Mouse (Mus musculus): ENCODE measurements at regions not wholly inside any gene's neighbourhood (a gene's known extent, or its start where the extent isn't known, plus 50 kb on each side); places are given as distances from the start of the nearest gene placed in this dataset.

GRCm38 (mm10) chr13:47869670-47870532 lies 391.1 kb upstream of the Id4 start:
- dilution Hi-C loops (cut with MboI; ENCODE audit: extremely low pct_ligation_motif_present, extremely low pct_unique_long_range_greater_than_20kb, low sequenced_read_pairs), result no loop called here
- H3K9me3 ChIP-seq (replicated peaks; ENCODE audit: low read length), result peaks cover 58% of the 10 kb centered on the region
- TF ChIP-seq BHLHE40 (IDR thresholded peaks at IDR 0.05; ENCODE audit: low read depth, low read length), result no peak
- TF ChIP-seq ETS1 (conservative IDR thresholded peaks at IDR 0.05; ENCODE audit: low read depth, low read length), result no peak
- TF ChIP-seq MYC (IDR thresholded peaks at IDR 0.05; ENCODE audit: low read depth, low read length), result no peak
- TF ChIP-seq NELFE (IDR thresholded peaks at IDR 0.05; ENCODE audit: low read depth, low read length), result no peak
- TF ChIP-seq KAT2A (IDR thresholded peaks at IDR 0.05; ENCODE audit: insufficient replicate concordance, low read length), result no peak
- no peak for TF ChIP-seq CHD2 (IDR thresholded peaks at IDR 0.05; ENCODE audit: low read length)
- no peak for TF ChIP-seq RAD21 (IDR thresholded peaks at IDR 0.05; ENCODE audit: low read depth, low read length)

GRCm38 (mm10) chr13:47872645-47873044 lies 388.4 kb upstream of the Id4 start:
- in situ Hi-C loops (cut with MboI; ENCODE audit: low pct_ligation_motif_present, low pct_unique_long_range_greater_than_20kb, low sequenced_read_pairs) (no loop called here), dilution Hi-C loops (cut with MboI; ENCODE audit: extremely low pct_ligation_motif_present, extremely low pct_unique_long_range_greater_than_20kb, low sequenced_read_pairs) (no loop called here)
- Histone ChIP-seq H3K27ac (ENCODE audit: insufficient read depth, low read depth) (no peak overlapping the region), H3K9ac (ENCODE audit: insufficient read depth, low read depth) (no peak overlapping the region), H3K36me3 (replicated peaks in 1 of 2; ENCODE audit: control insufficient read depth in 1 of 2, insufficient read depth in 1 of 2, low read length in 1 of 2) (no peaks in the 10 kb centered on the region), H3K79me2 (replicated peaks; ENCODE audit: control insufficient read depth, extremely low read depth, insufficient read depth, poor library complexity, severe bottlenecking) (no peaks in the 10 kb centered on the region), H3K4me2 (ENCODE audit: insufficient read depth, low read depth, poor library complexity, severe bottlenecking) (no peak overlapping the region), H3K4me1 (ENCODE audit: control insufficient read depth in 1 of 2, insufficient read depth in 2 of 2) (no peaks in the 10 kb centered on the region), H3K4me3 (replicated peaks in 1 of 3; ENCODE audit: low read depth in 2 of 3, low read length in 2 of 3, poor library complexity in 1 of 3) (no peak overlapping the region), H3K9me3 (replicated peaks; ENCODE audit: low read length) (peaks cover 72% of the 10 kb centered on the region), H3K27me3 (replicated peaks) (no peaks in the 10 kb centered on the region)
- no peak for DNase-seq (ENCODE audit: extremely low read depth)
- no peak for TF ChIP-seq ETS1 (conservative IDR thresholded peaks at IDR 0.05; ENCODE audit: low read depth, low read length)
- no peak for TF ChIP-seq CHD2 (IDR thresholded peaks at IDR 0.05; ENCODE audit: low read length)
- TF ChIP-seq USF2 (conservative IDR thresholded peaks at IDR 0.05; ENCODE audit: low read depth, low read length), result no peak
- no peak for TF ChIP-seq HCFC1 (IDR thresholded peaks at IDR 0.05; ENCODE audit: low read depth, low read length)
- no peak for TF ChIP-seq POLR2A (IDR thresholded peaks at IDR 0.05; ENCODE audit: low read depth, low read length)
- no peak for TF ChIP-seq MAX (IDR thresholded peaks at IDR 0.05; ENCODE audit: low read length)
- no peak for TF ChIP-seq MYC (IDR thresholded peaks at IDR 0.05; ENCODE audit: low read depth, low read length)
- no peak for TF ChIP-seq RCOR1 (conservative IDR thresholded peaks at IDR 0.05; ENCODE audit: low read depth, low read length)
- no peak for TF ChIP-seq PAX5 (IDR thresholded peaks at IDR 0.05; ENCODE audit: low read length)
- no peak for TF ChIP-seq JUN (IDR thresholded peaks at IDR 0.05; ENCODE audit: insufficient read depth, low read depth, low read length)
- TF ChIP-seq ZNF384 (IDR thresholded peaks at IDR 0.05; ENCODE audit: low read depth, low read length), result no peak
- no peak for TF ChIP-seq SMC3 (IDR thresholded peaks at IDR 0.05; ENCODE audit: low read depth, low read length)
- TF ChIP-seq POLR2AphosphoS2 (IDR thresholded peaks at IDR 0.05; ENCODE audit: low read depth, low read length), result no peak

More at GRCm38 (mm10) chr13:47869670-47870532, 391.1 kb upstream of the Id4 start:
- no peak overlapping the region for H3K4me2 ChIP-seq (ENCODE audit: insufficient read depth, low read depth, poor library complexity, severe bottlenecking)
- H3K9ac ChIP-seq (ENCODE audit: insufficient read depth, low read depth), result no peak overlapping the region
- H3K36me3 ChIP-seq (replicated peaks in 1 of 2; ENCODE audit: control insufficient read depth in 1 of 2, insufficient read depth in 1 of 2, low read length in 1 of 2), result no peaks in the 10 kb centered on the region
- H3K27ac ChIP-seq (ENCODE audit: insufficient read depth, low read depth), result no peak overlapping the region
- no peaks in the 10 kb centered on the region for H3K27me3 ChIP-seq (replicated peaks)
- H3K4me1 ChIP-seq (ENCODE audit: control insufficient read depth in 1 of 2, insufficient read depth in 2 of 2), result no peaks in the 10 kb centered on the region
- H3K4me3 ChIP-seq (replicated peaks in 1 of 3; ENCODE audit: low read depth in 2 of 3, low read length in 2 of 3, poor library complexity in 1 of 3), result no peak overlapping the region
- no peaks in the 10 kb centered on the region for H3K79me2 ChIP-seq (replicated peaks; ENCODE audit: control insufficient read depth, extremely low read depth, insufficient read depth, poor library complexity, severe bottlenecking)
- no peak for DNase-seq (ENCODE audit: extremely low read depth)
- in situ Hi-C loops (cut with MboI; ENCODE audit: low pct_ligation_motif_present, low pct_unique_long_range_greater_than_20kb, low sequenced_read_pairs), result no loop called here
